Mouse (Mus musculus): ENCODE measurements around the gene Kcnn3.

Gene Kcnn3

DNA sequence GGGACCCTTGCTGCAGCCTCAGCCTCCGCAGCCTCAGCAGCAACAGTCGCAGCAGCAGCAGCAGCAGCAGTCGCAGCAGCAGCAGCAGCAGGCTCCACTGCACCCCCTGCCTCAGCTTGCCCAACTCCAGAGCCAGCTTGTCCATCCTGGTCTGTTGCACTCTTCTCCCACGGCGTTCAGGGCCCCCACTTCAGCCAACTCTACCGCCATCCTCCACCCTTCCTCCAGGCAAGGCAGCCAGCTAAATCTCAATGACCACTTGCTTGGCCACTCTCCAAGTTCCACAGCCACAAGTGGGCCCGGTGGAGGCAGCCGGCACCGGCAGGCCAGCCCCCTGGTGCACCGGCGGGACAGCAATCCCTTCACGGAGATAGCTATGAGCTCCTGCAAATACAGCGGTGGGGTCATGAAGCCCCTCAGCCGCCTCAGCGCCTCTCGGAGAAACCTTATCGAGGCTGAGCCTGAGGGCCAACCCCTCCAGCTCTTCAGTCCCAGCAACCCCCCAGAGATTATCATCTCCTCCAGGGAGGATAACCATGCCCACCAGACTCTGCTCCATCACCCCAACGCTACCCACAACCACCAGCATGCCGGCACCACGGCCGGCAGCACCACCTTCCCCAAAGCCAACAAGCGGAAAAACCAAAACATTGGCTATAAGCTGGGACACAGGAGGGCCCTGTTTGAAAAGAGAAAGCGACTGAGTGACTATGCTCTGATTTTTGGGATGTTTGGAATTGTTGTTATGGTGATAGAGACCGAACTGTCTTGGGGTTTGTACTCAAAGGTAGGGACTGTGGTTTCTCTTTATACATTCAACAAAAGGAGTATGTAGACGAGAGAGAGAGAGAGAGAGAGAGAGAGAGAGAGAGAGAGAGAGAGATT, 896 bp downstream of the Kcnn3 start:
- in situ Hi-C loops (cut with MboI) = no loop called here

DNA sequence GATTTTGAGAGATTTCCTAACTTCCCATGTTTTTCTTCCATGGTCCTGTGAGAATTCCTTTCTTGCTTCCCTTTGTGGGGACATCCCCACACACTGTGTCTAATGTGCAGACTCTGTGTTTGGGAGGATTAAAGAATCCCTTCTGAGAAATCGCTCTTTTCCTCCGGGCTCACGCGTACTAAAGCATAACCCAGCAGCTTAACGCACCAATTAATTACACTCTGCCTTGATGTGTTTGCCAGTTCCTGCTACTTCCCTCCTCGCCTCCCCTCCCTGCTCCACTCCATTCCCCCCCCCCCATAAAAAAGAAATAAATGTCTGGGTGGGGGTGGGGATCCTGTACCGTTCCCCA, 1.5 kb downstream of the Kcnn3 start:
- in situ Hi-C loops (cut with MboI) = no loop called here

DNA sequence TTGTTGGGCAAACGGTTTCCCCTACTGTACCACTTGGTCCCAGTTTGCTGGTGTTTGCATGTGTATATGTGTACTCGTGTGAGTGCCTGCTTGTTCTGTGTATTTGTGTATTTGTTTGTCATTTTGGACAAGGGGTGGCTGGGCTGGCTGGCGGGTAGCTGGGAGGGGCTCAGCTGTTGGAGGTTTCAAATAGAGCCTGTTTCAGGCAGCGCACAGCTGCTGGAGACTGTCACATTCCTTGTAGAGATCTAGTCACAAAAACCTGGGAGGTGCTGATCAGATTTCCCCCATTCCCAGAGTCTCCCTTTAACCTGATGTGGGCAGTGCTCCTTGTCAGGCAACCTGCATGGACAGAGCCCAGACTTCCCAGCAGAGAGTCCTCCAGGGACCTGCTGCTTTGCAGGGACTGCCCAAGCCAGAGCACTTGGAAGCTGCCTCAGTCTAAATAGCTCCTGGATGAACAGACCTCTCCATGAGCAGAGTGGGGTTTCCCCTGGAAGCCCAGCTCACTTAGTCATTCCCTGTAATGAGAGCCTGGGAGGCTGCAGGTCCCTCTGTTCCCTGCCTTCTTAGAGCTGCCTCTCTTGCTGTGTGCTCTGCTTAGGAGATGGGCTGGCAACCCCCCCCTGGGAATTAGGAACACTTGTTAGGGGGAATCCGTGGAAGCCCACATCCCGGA, 2.6 kb downstream of the Kcnn3 start:
- in situ Hi-C loops (cut with MboI) = no loop called here

DNA sequence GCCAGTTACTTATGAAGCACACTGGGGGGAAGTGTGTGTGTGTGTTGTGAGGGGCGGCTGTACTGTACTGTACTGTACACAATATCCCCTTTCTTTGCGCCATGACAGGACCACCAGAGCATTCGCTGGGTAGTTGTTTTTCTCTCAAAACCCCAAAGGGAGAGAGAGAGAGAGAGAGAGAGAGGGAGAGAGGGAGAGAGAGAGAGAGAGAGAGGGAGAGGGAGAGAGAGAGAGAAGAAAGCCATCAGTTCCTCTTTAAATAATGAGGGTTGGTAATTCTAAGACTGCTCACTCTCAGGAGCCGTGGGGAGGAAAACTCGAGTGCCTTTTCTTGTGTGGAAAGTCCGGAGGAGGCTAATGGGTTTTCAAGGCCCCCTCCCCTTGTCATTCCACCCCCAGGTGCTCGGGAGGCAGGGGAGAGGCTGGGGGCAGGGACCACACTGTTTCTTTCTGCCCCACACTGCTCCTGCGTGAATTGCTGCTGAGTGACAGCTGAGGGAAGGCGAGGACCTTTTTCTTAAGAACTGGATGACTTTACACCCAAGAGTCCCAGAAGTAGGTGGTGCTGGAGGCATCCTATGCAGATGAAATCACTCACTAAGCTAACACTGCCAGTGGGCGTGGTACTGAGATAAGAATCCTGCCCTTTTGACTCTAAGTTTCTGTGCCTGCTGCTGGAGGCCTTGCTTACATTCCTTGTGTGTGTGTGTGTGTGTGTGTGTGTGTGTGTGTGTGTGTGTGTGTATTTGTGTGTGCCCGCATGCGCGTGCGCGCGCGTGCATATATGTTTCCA, 6.5 kb downstream of the Kcnn3 start:
- in situ Hi-C loops (cut with MboI) = no loop called here

DNA sequence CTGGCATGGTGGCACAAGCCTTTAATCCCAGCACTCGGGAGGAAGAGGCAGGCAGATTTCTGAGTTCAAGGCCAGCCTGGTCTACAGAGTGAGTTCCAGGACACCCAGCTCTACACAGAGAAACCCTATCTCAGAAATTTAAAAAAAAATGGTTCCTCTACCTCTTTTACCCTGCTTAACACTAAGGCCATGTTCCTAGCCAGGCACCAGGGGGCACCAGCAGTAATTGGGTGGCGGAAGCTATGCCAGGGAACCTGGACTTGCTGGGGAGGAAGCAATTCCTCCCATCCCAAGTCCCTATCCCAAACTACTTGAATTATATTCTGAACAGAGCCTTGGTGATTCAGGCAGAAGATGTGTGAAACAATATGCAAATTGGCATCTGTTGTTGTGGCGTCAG, 9.8 kb downstream of the Kcnn3 start:
- in situ Hi-C loops (cut with MboI) = no loop called here

DNA sequence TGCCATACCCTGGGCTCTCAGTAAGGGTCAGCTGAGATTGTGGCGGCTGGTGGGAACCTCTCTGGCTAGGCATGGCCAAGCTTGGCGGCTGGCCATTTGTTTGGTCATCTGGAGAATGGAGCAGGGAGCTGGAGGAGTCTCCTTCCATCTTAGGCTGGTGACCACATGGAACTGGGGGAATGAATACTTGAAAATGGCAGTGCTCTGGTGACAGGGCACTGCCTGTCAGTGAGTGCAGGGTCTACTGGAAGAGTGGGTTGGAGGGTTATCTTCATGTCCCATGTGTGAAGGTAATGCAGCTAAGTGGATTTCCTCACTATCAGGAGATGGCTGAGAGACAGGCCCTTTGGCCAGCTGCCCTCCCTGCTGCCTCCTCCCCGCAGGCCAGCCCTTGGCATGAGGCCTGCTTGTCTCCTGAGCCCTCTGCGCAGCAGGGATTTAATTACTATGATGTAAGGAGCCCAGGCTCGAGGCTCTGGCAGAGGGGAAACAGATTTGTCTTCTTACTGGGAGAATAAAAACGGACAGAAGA, 14.7 kb downstream of the Kcnn3 start:
- in situ Hi-C loops (cut with MboI) = no loop called here

DNA sequence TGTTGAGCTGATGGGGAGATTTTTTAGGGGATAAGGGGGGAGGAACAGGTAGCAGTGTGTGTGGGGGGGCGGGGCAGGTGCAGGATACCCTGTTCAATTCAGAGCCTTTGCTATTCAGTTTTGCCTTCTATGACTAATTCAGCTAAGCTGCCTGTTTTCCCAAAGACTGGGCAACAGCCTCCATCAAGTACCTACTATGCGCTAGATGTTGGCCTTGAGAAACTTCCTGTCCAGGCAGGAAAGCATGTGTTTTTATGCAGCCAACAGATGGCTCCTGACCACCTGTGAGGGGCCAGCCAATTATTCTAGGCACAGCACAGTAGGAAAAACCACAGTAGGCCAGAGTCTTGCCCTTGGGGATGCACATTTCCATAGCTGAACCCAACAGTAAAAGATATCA, 15.2 kb downstream of the Kcnn3 start:
- in situ Hi-C loops (cut with MboI) = no loop called here

DNA sequence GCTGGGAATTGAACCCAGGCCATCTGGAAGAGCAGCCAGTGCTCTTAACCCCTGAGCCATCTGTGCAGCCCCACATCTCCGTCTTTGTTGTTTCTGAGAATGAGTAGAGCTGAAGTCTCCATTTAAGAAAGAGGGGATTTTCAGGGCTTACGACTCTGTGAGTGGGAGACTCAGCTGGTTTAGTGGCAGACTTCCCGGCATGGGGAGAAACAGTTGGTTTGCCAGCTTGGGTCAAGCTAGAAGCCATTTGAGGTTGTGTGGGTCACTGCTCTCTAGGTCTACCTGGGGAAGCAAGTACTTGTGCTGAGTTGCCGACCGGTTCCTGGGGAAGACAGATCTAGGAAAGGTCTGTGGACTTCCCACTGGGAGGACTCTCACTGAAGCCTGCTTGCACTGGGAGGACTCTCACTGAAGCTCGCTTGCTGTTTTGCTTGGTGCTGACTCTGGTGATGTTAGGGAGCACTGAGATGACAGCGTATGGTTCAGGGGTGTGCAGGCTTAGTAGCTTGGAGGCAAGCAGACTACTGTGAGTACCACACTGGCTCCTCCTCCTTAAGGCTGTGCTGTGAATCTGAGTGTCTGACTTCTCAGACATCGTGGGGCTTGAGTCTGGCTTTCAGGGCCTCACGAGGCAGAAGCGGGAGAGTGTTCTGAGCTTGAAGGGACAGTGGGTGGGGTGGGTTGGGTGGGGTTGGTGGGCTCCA, 19.2 kb downstream of the Kcnn3 start:
- in situ Hi-C loops (cut with MboI) = no loop called here

DNA sequence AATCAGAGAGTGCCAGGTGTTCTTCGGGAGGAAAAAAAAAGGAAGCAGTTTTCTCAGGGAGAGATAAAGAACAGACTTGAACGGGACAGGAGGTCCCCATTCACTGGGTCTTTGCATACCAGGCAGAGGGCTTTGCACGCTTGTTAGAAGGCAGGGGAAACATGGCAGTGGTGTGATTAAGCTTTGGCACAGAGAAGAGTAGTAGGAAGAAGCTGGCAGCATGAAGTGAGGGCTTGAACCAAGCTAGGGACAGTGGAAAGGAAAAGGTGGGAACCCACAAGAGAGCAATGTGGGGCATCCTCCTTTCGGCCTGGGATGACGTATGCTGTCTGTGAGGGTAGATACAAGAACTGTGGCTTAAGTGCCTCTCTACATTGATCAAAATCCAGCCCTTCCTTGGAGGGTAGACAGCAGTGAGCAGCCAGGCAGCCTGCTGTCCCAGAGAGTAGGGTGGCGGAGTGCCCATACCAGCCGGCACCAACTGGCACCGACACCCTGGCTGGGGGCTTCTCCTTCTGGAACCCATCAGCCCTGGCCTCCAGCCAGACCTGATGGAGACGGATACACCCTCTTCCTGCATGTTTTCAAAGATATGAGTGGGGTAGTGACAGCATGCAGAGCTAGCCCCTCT, 19.9 kb downstream of the Kcnn3 start:
- in situ Hi-C loops (cut with MboI) = no loop called here

DNA sequence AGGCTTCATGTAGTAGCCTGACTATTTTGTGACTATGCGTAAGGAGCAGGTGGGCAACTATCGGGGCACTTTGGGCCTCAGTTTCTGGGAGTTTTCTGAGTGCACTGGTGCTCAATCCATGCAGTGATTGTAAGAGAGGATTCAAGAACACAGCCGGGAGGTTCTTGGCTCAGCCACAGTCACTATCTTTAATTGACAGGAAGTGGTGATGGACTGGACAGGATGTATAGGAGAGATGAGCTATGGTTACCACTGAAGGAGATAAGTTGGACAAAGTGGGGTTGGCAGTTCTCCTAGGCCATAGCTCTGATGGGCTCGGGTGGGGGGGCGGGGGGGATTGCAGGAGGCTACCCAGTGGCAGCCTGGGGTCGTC, 20.4 kb downstream of the Kcnn3 start:
- in situ Hi-C loops (cut with MboI) = no loop called here

DNA sequence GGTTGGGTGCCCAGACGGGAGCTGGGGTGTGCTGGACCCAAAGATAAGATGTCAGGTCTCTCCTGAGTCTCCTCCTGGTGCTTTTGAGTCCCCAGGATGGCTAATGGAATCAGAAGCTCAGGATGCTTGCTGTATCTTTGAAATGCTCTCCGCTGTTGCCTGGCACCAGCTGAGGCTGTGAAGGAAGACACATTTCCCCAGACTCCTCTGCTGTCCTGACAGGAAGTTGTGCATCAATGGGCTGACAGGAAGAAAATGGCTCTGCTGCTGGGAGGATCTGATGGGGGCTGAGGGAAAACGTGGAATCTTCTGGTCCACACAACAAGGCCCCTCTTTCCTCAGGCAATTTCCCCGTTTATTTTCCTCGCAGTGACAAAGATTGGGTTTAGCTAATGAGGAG, 27.0 kb downstream of the Kcnn3 start:
- in situ Hi-C loops (cut with MboI) = no loop called here

DNA sequence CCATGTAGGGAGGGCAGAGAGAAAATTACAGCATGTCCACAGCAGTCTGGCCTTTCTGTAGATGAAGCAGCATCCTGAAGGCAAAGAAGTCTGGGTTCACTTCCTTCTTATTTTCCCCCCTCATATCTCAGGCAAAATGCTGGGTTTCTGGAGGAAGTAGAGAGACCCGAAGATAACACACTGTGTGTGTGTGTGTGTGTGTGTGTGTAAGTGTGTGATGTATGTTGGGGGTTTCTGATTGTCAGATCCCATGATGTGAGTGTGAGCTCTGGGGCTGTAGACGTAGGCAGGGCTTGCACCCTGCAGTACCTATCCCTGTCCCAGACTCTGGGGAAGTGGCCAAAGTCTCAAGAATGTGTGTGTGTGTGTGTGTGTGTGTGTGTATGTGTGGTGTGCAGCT, 28.8 kb downstream of the Kcnn3 start:
- in situ Hi-C loops (cut with MboI) = no loop called here

DNA sequence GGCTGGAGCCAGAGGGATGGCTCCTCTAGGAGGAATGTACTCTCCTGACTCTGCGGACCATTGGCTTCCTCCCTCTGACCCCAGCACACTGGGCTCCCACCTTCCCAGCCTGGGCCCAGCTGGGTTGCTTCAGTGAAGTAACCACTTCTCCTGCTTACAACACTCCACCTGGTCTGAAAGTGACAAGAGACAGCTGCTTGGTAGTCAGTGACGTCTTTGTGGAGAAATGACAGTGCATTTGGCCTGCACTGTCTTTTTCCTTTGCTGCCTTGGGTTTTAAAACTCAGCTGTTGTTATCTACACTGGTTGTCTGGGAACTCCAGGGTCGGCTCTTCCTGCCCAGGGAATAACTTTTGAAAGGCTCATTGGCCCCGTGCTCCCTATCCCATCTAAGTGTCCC, 29.5 kb downstream of the Kcnn3 start:
- in situ Hi-C loops (cut with MboI) = no loop called here

DNA sequence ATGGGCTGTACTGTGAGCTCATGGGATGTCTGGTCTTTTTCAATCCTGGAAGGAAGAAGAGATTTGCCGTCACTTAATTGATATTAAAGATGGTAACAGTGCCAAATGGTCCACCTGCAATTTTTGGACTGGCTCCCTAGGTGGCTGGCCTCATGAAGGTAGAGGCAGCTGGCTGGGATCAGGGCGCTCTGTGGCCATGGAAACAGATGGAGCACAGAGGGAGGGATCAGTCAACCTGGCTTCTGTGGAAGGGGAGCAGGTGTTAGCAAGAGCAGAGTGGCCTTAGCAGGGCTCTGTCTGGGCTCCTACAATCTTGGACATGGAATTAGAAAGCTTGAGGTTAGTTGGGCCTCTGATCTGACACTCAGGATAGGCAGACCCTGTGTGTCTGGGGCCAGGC, 31.9 kb downstream of the Kcnn3 start:
- in situ Hi-C loops (cut with MboI) = no loop called here

DNA sequence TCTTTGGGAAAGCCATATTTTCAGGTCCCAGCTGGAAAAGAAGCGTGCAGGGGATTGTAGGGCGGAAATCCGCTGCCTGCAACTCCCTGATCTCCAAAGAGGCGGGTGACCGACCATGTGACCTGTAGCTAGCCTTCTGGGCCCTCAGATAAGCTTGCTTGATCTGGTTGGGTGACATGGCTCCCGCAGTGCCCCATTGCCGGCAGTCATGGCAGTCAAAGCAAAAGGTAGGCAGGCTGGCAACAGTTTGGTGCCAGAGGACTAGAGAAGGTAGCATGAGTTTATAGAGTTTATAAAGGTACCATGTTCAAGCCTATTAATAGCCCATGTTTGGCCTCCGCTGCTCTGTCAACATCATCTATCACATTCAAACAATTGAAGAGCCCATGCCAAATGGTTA, 33.5 kb downstream of the Kcnn3 start:
- in situ Hi-C loops (cut with MboI) = no loop called here

DNA sequence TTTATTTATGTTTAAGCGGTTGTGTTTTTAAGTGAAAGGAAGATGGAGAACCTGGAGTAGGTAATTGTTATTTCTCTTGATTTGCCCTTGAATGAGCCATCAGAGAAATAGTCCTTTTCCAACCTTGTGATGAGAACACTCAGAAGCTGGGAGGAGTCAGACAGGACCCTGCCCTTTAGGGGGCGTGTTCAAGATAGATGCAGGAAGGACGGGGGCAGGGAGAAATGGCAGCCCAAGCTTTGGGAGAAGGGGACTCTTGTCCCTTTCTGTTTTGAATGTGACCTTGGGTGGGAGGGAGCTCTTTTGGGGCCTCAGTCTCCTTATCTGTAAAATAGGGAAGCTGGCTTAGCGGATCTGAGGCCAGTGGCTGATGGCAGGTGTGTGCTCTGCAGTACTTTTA, 34.0 kb downstream of the Kcnn3 start:
- in situ Hi-C loops (cut with MboI) = no loop called here

DNA sequence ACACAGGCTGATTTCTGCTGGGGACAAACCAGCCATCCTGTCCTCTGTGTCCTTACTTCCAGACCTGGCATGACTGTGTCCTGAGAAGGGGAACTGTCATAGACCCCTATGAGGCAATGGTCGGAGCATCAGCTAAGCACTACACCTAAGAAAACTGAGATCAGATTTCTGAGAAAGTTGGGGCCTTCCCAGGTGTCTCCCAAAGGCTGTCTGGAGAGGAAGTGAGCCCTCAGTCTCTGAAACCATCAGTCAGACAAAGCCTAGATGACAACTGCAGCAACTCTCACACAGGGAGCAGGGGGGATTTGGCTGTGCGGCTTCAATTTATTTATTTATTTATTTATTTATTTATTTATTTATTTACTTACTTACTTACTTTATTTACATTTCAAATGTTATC, 34.6 kb downstream of the Kcnn3 start:
- in situ Hi-C loops (cut with MboI) = no loop called here

DNA sequence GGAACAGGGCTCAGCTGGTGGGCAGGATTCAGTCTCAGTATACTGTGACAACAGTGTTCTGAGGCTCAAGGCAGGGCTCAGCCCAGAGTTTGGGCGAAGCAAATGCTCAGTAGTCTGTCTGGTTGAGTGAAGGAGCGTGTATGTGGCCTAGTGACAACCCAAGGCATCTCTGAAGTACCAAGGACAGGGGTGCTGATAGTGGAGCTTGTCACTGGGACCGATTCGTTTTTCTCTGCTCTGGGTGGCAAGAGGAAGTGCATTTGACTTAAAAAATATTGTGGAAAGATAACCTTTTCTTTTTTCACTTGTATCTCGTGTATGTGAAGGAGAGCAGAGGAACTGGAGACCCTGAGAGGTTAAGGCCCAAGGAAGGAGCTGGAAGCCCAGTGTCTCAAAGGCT, 37.8 kb downstream of the Kcnn3 start:
- in situ Hi-C loops (cut with MboI) = no loop called here

DNA sequence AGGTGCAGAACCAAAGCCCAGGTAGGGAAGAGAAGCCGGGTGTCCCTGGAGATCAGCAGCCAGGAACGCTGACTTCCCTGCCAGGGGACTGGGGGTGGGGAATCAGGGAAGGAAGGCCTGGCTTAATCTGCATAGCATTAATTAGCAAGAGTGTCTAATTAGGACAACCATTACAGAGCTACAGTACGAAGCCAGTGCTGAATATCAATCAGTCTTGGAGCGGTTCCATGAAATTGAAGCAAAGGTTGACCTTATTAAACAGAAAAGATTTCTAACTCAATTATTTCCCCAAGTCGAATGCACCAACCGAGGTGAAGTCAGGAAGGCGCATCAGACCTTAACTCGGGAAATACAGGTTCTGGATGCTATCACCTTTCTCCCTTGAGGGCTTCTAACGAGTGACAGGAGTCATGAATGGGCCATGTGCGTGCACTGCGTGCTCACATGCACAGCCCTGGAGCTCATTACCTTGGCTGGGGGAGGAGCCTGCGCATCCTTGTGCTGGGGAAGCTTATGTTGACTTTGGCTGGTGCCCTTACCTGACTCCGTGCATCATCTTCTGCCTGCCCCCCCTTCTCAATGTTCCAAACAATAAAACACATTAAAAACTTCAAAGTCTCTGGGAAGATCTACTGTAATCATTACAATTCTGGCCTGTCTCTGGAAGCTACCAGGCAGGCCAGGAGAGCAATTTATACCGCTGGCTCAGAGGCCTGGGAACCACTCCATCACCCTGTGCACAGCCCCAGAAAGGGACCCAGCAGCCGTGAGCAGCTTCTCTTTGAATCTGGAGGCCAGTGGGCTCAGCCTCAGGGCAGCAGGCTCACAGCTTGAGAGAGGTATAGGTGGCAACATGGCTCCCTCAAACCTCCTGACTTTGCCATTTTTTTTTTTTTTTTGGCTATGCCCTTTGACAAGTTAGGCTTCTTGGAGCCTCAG, 39.3 kb downstream of the Kcnn3 start:
- in situ Hi-C loops (cut with MboI) = no loop called here

DNA sequence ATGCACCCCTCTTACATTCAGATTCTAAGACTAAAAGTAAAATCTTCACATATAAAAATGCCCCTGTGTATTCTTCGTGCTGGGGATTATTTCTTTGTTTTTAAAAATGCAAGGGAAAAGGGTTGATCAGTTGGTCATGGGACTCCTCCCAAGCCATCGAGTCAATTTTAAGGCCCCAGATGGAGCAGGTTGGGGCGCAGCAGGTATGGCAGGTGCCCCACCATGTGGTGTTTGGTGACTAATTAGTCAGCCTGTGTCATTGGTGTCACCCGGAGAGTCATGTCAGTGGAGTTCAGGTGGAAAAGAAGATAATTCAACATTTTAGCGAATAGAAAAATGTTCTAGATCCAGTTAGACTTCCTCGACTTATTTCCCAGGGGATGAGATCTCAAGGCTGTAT, 41.4 kb downstream of the Kcnn3 start:
- in situ Hi-C loops (cut with MboI) = no loop called here
